28 mouse cellular contexts compared by ENCODE assay signal in genomic region chr2:3915141-3915540, GRCm38 (mm10).
DNase-seq lines count a peak whose midpoint lies in the region; ATAC-seq and TF ChIP-seq lines count a peak whose summit lies in the region.
"Had no signal": no experiment of that assay in that cellular context is flagged by ENCODE, and none has a peak within 500 bp of the region (broad histone marks: within the 10 kb centered on the region; RNA-seq: fewer than 3 reads in every experiment).

No protein-coding gene starts in this region.

- ATAC-seq in forebrain, postnatal 0 days: peak; percentile 23; the same call in 1 of the 2 replicates
- no peak for ATAC-seq in forebrain, embryonic 11.5 days (replicated peaks; ENCODE audit: low FRiP score)
- ATAC-seq in midbrain, embryonic 14.5 days (ENCODE audit: low FRiP score, low TSS enrichment): no peak
- no peak for ATAC-seq in midbrain, embryonic 16.5 days
- ATAC-seq: forebrain, embryonic 13.5 days; forebrain, embryonic 16.5 days had no signal

- no peaks in the 10 kb centered on the region for H3K36me3 ChIP-seq in forebrain, postnatal 0 days (ENCODE audit: insufficient read depth)
- H3K36me3 ChIP-seq in forebrain, embryonic 11.5 days (ENCODE audit: control insufficient read depth, insufficient read depth, low read length): no peaks in the 10 kb centered on the region
- no peaks in the 10 kb centered on the region for H3K36me3 ChIP-seq in midbrain, embryonic 14.5 days (ENCODE audit: control insufficient read depth, insufficient read depth, low read length)
- H3K36me3 ChIP-seq in midbrain, embryonic 16.5 days (ENCODE audit: control insufficient read depth, insufficient read depth, low read length): no peaks in the 10 kb centered on the region
- H3K36me3 ChIP-seq: embryonic facial prominence, embryonic 10.5 days; embryonic facial prominence, embryonic 13.5 days; heart, embryonic 12.5 days; heart, embryonic 15.5 days; hindbrain, embryonic 10.5 days; hindbrain, embryonic 15.5 days had no signal

- no peaks in the 10 kb centered on the region for H3K4me1 ChIP-seq in forebrain, postnatal 0 days (ENCODE audit: insufficient read depth)
- H3K4me1 ChIP-seq in forebrain, embryonic 11.5 days (replicated peaks; ENCODE audit: control insufficient read depth, insufficient read depth, low read length): no peaks in the 10 kb centered on the region
- H3K4me1 ChIP-seq in midbrain, embryonic 14.5 days (ENCODE audit: control insufficient read depth, insufficient read depth, low read length): no peaks in the 10 kb centered on the region
- H3K4me1 ChIP-seq in midbrain, embryonic 16.5 days (ENCODE audit: control insufficient read depth, insufficient read depth, low read length): peaks cover 3% of the 10 kb centered on the region; the same call in 1 of the 2 replicates
- H3K4me1 ChIP-seq: embryonic facial prominence, embryonic 10.5 days; heart, embryonic 12.5 days; heart, embryonic 15.5 days; hindbrain, embryonic 10.5 days had no signal

- H3K9me3 ChIP-seq in forebrain, postnatal 0 days (ENCODE audit: low read length): no peaks in the 10 kb centered on the region
- H3K9me3 ChIP-seq in forebrain, embryonic 11.5 days (ENCODE audit: control insufficient read depth, low read length): no peaks in the 10 kb centered on the region
- H3K9me3 ChIP-seq in midbrain, embryonic 14.5 days (ENCODE audit: control insufficient read depth, low read length): no peaks in the 10 kb centered on the region
- H3K9me3 ChIP-seq in midbrain, embryonic 16.5 days (replicated peaks; ENCODE audit: control insufficient read depth, low read length, poor library complexity, severe bottlenecking): no peaks in the 10 kb centered on the region
- H3K9me3 ChIP-seq: embryonic facial prominence, embryonic 10.5 days; embryonic facial prominence, embryonic 13.5 days; forebrain, embryonic 13.5 days; heart, embryonic 12.5 days; heart, embryonic 15.5 days; hindbrain, embryonic 10.5 days; hindbrain, embryonic 15.5 days had no signal

- no peak overlapping the region for H3K4me2 ChIP-seq in forebrain, postnatal 0 days (ENCODE audit: low read depth)
- H3K4me2 ChIP-seq in forebrain, embryonic 11.5 days (ENCODE audit: low read depth, low read length, severe bottlenecking): no peak overlapping the region
- H3K4me2 ChIP-seq in midbrain, embryonic 14.5 days (ENCODE audit: low read length): no peak overlapping the region
- no peak overlapping the region for H3K4me2 ChIP-seq in midbrain, embryonic 16.5 days (ENCODE audit: low read length)
- H3K4me2 ChIP-seq: embryonic facial prominence, embryonic 13.5 days; forebrain, embryonic 13.5 days; heart, embryonic 12.5 days; heart, embryonic 15.5 days; hindbrain, embryonic 15.5 days had no signal

- no peak overlapping the region for H3K9ac ChIP-seq in forebrain, postnatal 0 days
- H3K9ac ChIP-seq in forebrain, embryonic 11.5 days (ENCODE audit: low read length): no peak overlapping the region
- no peak overlapping the region for H3K9ac ChIP-seq in midbrain, embryonic 14.5 days (replicated peaks; ENCODE audit: low read length)
- no peak overlapping the region for H3K9ac ChIP-seq in midbrain, embryonic 16.5 days (ENCODE audit: low read depth, low read length)
- H3K9ac ChIP-seq: embryonic facial prominence, embryonic 13.5 days; forebrain, embryonic 13.5 days; heart, embryonic 12.5 days; heart, embryonic 15.5 days; hindbrain, embryonic 15.5 days had no signal

- no peaks in the 10 kb centered on the region for H3K27me3 ChIP-seq in forebrain, postnatal 0 days (ENCODE audit: insufficient read depth, low read length)
- no peaks in the 10 kb centered on the region for H3K27me3 ChIP-seq in forebrain, embryonic 11.5 days (ENCODE audit: control insufficient read depth, insufficient read depth, low read length)
- H3K27me3 ChIP-seq in midbrain, embryonic 14.5 days (ENCODE audit: control insufficient read depth, insufficient read depth, low read length): no peaks in the 10 kb centered on the region
- H3K27me3 ChIP-seq in midbrain, embryonic 16.5 days (ENCODE audit: control insufficient read depth, insufficient read depth, low read depth, low read length): no peaks in the 10 kb centered on the region
- H3K27me3 ChIP-seq: forebrain, embryonic 13.5 days; heart, embryonic 12.5 days; heart, embryonic 15.5 days; hindbrain, embryonic 15.5 days had no signal

- no peak overlapping the region for H3K4me3 ChIP-seq in forebrain, postnatal 0 days (ENCODE audit: low read depth, low read length)
- H3K4me3 ChIP-seq in forebrain, embryonic 11.5 days (ENCODE audit: low read depth, low read length): no peak overlapping the region
- no peak overlapping the region for H3K4me3 ChIP-seq in midbrain, embryonic 14.5 days (replicated peaks; ENCODE audit: low read depth, low read length)
- H3K4me3 ChIP-seq in midbrain, embryonic 16.5 days (ENCODE audit: low read depth, low read length): no peak overlapping the region
- H3K4me3 ChIP-seq: embryonic facial prominence, embryonic 10.5 days; embryonic facial prominence, embryonic 13.5 days; erythroblast, embryonic 14.5 days; forebrain, embryonic 13.5 days; gastrocnemius, adult 2 months; heart, embryonic 12.5 days; heart, embryonic 15.5 days; hindbrain, embryonic 10.5 days; hindbrain, embryonic 15.5 days had no signal

- DNase-seq in forebrain, postnatal 0 days: no peak
- no peak for DNase-seq in forebrain, embryonic 11.5 days (ENCODE audit: low spot score)
- DNase-seq in midbrain, embryonic 14.5 days: peak; percentile 53
- peak; percentile 55 for DNase-seq in R1 (ENCODE audit: low read depth, low spot score)
- no peak for DNase-seq in lung, postnatal 25 days (ENCODE audit: low spot score)
- no peak for DNase-seq in layer of hippocampus, postnatal 14 days (ENCODE audit: low spot score in 2 of 2)
- DNase-seq: adrenal gland, postnatal 10 days; adrenal gland, postnatal 36 days; cerebellum, adult 11-12 months; cerebellum, adult 8-10 months; cerebellum, postnatal 10 days; cerebellum, postnatal 36 days; embryo, embryonic 11 days; gastrocnemius, adult 2 months; gastrocnemius, postnatal 25 days; heart, adult 18-20 months; heart, postnatal 10 days; heart, postnatal 36 days had no signal

- TF ChIP-seq CTCF in forebrain, postnatal 0 days (IDR thresholded peaks at IDR 0.05; ENCODE audit: low read depth): no peak

- 80% methylated on average over 7 of the region's 7 CpGs for WGBS in forebrain, postnatal 0 days
- WGBS in forebrain, embryonic 11.5 days: 84% methylated on average over 7 of the region's 7 CpGs
- WGBS in midbrain, embryonic 14.5 days: 67% methylated on average over 7 of the region's 7 CpGs
- WGBS in midbrain, embryonic 16.5 days: 75% methylated on average over 7 of the region's 7 CpGs

- H3K27ac ChIP-seq in forebrain, postnatal 0 days (ENCODE audit: low read depth, low read length): no peak overlapping the region
- no peak overlapping the region for H3K27ac ChIP-seq in forebrain, embryonic 11.5 days (ENCODE audit: low read depth, low read length)
- no peak overlapping the region for H3K27ac ChIP-seq in midbrain, embryonic 14.5 days (replicated peaks; ENCODE audit: low read depth, low read length)
- no peak overlapping the region for H3K27ac ChIP-seq in midbrain, embryonic 16.5 days (ENCODE audit: low read length)
- H3K27ac ChIP-seq: embryonic facial prominence, embryonic 10.5 days; embryonic facial prominence, embryonic 13.5 days; forebrain, embryonic 13.5 days; gastrocnemius, adult 2 months; heart, embryonic 15.5 days; hindbrain, embryonic 10.5 days; hindbrain, embryonic 15.5 days had no signal

Comparison
In these comparisons a context has a peak if more than half of its experiments do, and no peak if none do; other contexts are left out.
1. DNase-seq: peak in midbrain, embryonic 14.5 days (single experiment) and R1 (single experiment); none in forebrain, postnatal 0 days (single experiment), forebrain, embryonic 11.5 days (single experiment), lung, postnatal 25 days (single experiment) and layer of hippocampus, postnatal 14 days (0 of 2).